Mouse (Mus musculus) liver, embryonic 14.5 days (tissue): Measurements from ENCODE around the gene Grap2. TPM values are rescaled to one million over a fixed set of nuclear protein-coding genes. Genes with fewer than 3 reads are reported as not detected.

Source experiments
- ATAC-seq: fragments of 200-750 bp; cut with Nextera tagmentation; 2 replicates; pipeline ENCODE4 v1.8.0; 2017; ENCODE audit warnings: moderate number of reproducible peaks, mild to moderate bottlenecking, moderate library complexity; ENCODE audit not compliant: insufficient read depth
- DNase-seq, 3 experiments: peaks; one replicate each; pipeline ENCODE4 v3.0.0-alpha.2; 2012 to 2013; ENCODE audit warnings: low read depth in 3 of 3, low spot score in 3 of 3
- H3K27ac ChIP-seq: fragments of 300-500 bp; sonication (generic); 2 replicates; pipeline ENCODE4 v1.5.1; 2014; ENCODE audit warnings: moderate library complexity, mild to moderate bottlenecking, control low read depth, inconsistent platforms
- H3K27me3 ChIP-seq: fragments of 300-500 bp; sonication (generic); 2 replicates; pipeline ENCODE4 v1.6.1; 2014; ENCODE audit warnings: mild to moderate bottlenecking, low read length, moderate library complexity; ENCODE audit not compliant: control insufficient read depth, insufficient read depth
- H3K36me3 ChIP-seq: fragments of 300-500 bp; sonication (generic); replicated peaks from 2 replicates; pipeline ENCODE4 v1.6.1; 2014; ENCODE audit warnings: low read depth; ENCODE audit not compliant: control insufficient read depth, insufficient read depth
- H3K4me1 ChIP-seq, 2 experiments: fragments of 200-500 bp in 1 of 2; fragments of 300-500 bp in 1 of 2; sonication (generic) in 1 of 2; replicated peaks; 2 replicates each; pipeline ENCODE4 v1.6.1; 2012 to 2014; ENCODE audit warnings: antibody characterized with exemption in 1 of 2, inconsistent platforms in 1 of 2, low read length in 1 of 2; ENCODE audit not compliant: control insufficient read depth in 2 of 2, insufficient read depth in 2 of 2
- H3K4me2 ChIP-seq: fragments of 300-500 bp; sonication (generic); 2 replicates; pipeline ENCODE4 v1.6.1; 2014; ENCODE audit warnings: low read depth, mild to moderate bottlenecking, control low read depth, moderate library complexity
- H3K4me3 ChIP-seq, 2 experiments: fragments of 200-500 bp in 1 of 2; fragments of 300-500 bp in 1 of 2; sonication (generic) in 1 of 2; 2 replicates each; pipeline ENCODE4 v1.5.1; 2012 to 2014; ENCODE audit warnings: low read depth in 2 of 2, low read length in 2 of 2, mild to moderate bottlenecking in 2 of 2, control low read depth in 1 of 2, inconsistent platforms in 1 of 2, moderate library complexity in 1 of 2; ENCODE audit not compliant: insufficient read depth in 1 of 2
- H3K9ac ChIP-seq: fragments of 300-500 bp; sonication (generic); replicated peaks from 2 replicates; pipeline ENCODE4 v1.6.1; 2014; ENCODE audit warnings: mild to moderate bottlenecking, control low read depth, moderate library complexity
- H3K9me3 ChIP-seq: fragments of 300-500 bp; sonication (generic); 2 replicates; pipeline ENCODE4 v1.6.1; 2016; ENCODE audit warnings: low read length, mixed read lengths; ENCODE audit not compliant: control insufficient read depth
- CTCF ChIP-seq: IDR thresholded peaks from 2 replicates; pipeline ENCODE4 v1.5.1; 2016; ENCODE audit warnings: antibody characterized with exemption, low read depth, control low read depth
- EP300 ChIP-seq: IDR thresholded peaks from 2 replicates; pipeline ENCODE4 v1.6.1; 2016; ENCODE audit warnings: antibody characterized with exemption, low read depth
- WGBS: fragments of 180-500 bp; shearing (Covaris S2); extraction: QIAGEN DNeasy Blood & Tissue Kit; methylation state at CpG from one replicate; pipeline ENCODE4 v1.1.7; 2014; ENCODE audit not compliant: insufficient replicate concordance; 5-methylcytosine and 5-hydroxymethylcytosine counted together
- polyA plus RNA-seq, 2 experiments: library from polyadenylated mRNA; depleted of rRNA in 1 of 2; stranded (reverse) in 1 of 2; unstranded in 1 of 2; fragments of >200 nt; fragmentation: Nextera tagmentation in 1 of 2; extraction: Ambion mirVana in 1 of 2; gene quantifications; 2 replicates each; pipeline versions ENCODE4 v1.2.1 to v1.2.3; 2012 to 2014

Gene Grap2
- polyA plus RNA-seq, 2 experiments: 8.7 to 21.8 TPM

- TF ChIP-seq EP300: no peak
- TF ChIP-seq CTCF: no peak
- no peak for ATAC-seq
- H3K27ac ChIP-seq: no peak overlapping the region
- no peak overlapping the region for H3K4me2 ChIP-seq
- H3K36me3 ChIP-seq: no peaks in the 10 kb centered on the region
- WGBS: 10% methylated on average over 17 of the region's 17 CpGs
- H3K9ac ChIP-seq: no peak overlapping the region
- H3K4me1 ChIP-seq: peaks cover 9 to 21% of the 10 kb centered on the region in 2 experiments
- no peak for DNase-seq
- H3K4me3 ChIP-seq: no peak overlapping the region
- H3K9me3 ChIP-seq: no peaks in the 10 kb centered on the region
- H3K27me3 ChIP-seq: no peaks in the 10 kb centered on the region; the same call in 1 of the 2 replicates
Observed at GRCm38 (mm10) chr15:80615636-80616383, 43.4 kb downstream of the Grap2 start.

GRCm38 (mm10) chr15:80617839-80618238 is 45.4 kb downstream of the Grap2 start:
- TF ChIP-seq CTCF (peak; percentile 44), EP300 (no peak)
- H3K9me3 ChIP-seq: no peaks in the 10 kb centered on the region
- no peaks in the 10 kb centered on the region; the same call in 1 of the 2 replicates for H3K27me3 ChIP-seq
- 38% methylated on average over 2 of the region's 2 CpGs for WGBS
- H3K27ac ChIP-seq: no peak overlapping the region
- no peak overlapping the region for H3K9ac ChIP-seq
- no peaks in the 10 kb centered on the region for H3K36me3 ChIP-seq
- H3K4me2 ChIP-seq: no peak overlapping the region
- H3K4me1 ChIP-seq: peaks cover 26 to 36% of the 10 kb centered on the region in 2 experiments
- DNase-seq (no peak), ATAC-seq (no peak)
- no peak overlapping the region for H3K4me3 ChIP-seq

GRCm38 (mm10) chr15:80619166-80619565 is 46.8 kb downstream of the Grap2 start:
- Histone ChIP-seq H3K4me1 (peaks cover 34 to 46% of the 10 kb centered on the region in 2 experiments), H3K27ac (no peak overlapping the region), H3K9ac (no peak overlapping the region), H3K27me3 (no peaks in the 10 kb centered on the region; the same call in 1 of the 2 replicates), H3K4me2 (no peak overlapping the region), H3K4me3 (no peak overlapping the region), H3K9me3 (no peaks in the 10 kb centered on the region), H3K36me3 (no peaks in the 10 kb centered on the region)
- WGBS: 76% methylated on average over 5 of the region's 5 CpGs
- TF ChIP-seq EP300: no peak
- ATAC-seq (no peak), DNase-seq (no peak)

- Histone ChIP-seq H3K27me3 (no peaks in the 10 kb centered on the region; the same call in 1 of the 2 replicates), H3K9me3 (no peaks in the 10 kb centered on the region), H3K4me1 (peaks cover 34 to 48% of the 10 kb centered on the region in 2 experiments), H3K4me3 (no peak overlapping the region), H3K27ac (no peak overlapping the region), H3K9ac (no peak overlapping the region), H3K36me3 (no peaks in the 10 kb centered on the region), H3K4me2 (no peak overlapping the region)
- DNase-seq: no peak
- 13% methylated on average over 4 of the region's 4 CpGs for WGBS
- TF ChIP-seq CTCF (no peak), EP300 (no peak)
- ATAC-seq: no peak
Observed at GRCm38 (mm10) chr15:80619786-80620185, 47.4 kb downstream of the Grap2 start.

- H3K27ac ChIP-seq: no peak overlapping the region
- WGBS: 67% methylated on average over 8 of the region's 8 CpGs
- H3K4me1 ChIP-seq: peaks cover 34 to 53% of the 10 kb centered on the region in 2 experiments
Observed at GRCm38 (mm10) chr15:80620371-80620770, 48.0 kb downstream of the Grap2 start.

More at GRCm38 (mm10) chr15:80620371-80620770, 48.0 kb downstream of the Grap2 start:
- Histone ChIP-seq H3K36me3 (no peaks in the 10 kb centered on the region), H3K4me3 (no peak overlapping the region), H3K9ac (no peak overlapping the region; the same call in 1 of the 2 replicates), H3K27me3 (no peaks in the 10 kb centered on the region; the same call in 1 of the 2 replicates), H3K9me3 (no peaks in the 10 kb centered on the region), H3K4me2 (no peak overlapping the region)
- no peak for ATAC-seq
- no peak for DNase-seq
- TF ChIP-seq CTCF (no peak), EP300 (no peak)
